Mouse (Mus musculus): ENCODE measurements around the gene B4galt3.
"Not testable (repeated sequence)": the region's sequence is repeated elsewhere in the genome, so short reads cannot be mapped to it uniquely, and the experiment has no call there.

Gene B4galt3

GRCm38 (mm10) chr1:171240911-171241310 lies 29.2 kb upstream of the B4galt3 start:
- DNase-seq (ENCODE audit: low read depth, low spot score), result no peak

- DNase-seq (ENCODE audit: low read depth, low spot score), result not testable (repeated sequence)
Observed at GRCm38 (mm10) chr1:171241952-171242351, 28.2 kb upstream of the B4galt3 start.

- no peak for DNase-seq (ENCODE audit: low read depth, low spot score)
Observed at GRCm38 (mm10) chr1:171245353-171245752, 24.8 kb upstream of the B4galt3 start.

- peak; percentile 96 for DNase-seq (ENCODE audit: low read depth, low spot score)
Observed at GRCm38 (mm10) chr1:171246709-171247452, 23.2 kb upstream of the B4galt3 start.

- no peak for DNase-seq (ENCODE audit: low read depth, low spot score)
Observed at GRCm38 (mm10) chr1:171247453-171247841, 22.7 kb upstream of the B4galt3 start.

GRCm38 (mm10) chr1:171247916-171248315 lies 22.2 kb upstream of the B4galt3 start:
- DNase-seq (ENCODE audit: low read depth, low spot score), result no peak

- DNase-seq (ENCODE audit: low read depth, low spot score), result no peak
Observed at GRCm38 (mm10) chr1:171248386-171249226, 21.5 kb upstream of the B4galt3 start.

- DNase-seq (ENCODE audit: low read depth, low spot score), result no peak
Observed at GRCm38 (mm10) chr1:171249913-171250600, 20.1 kb upstream of the B4galt3 start, which contains the start of gene Adamts4. TSS of gene Adamts4 (plus strand) at chr1:171250421.

GRCm38 (mm10) chr1:171250680-171251593 lies 19.2 kb upstream of the B4galt3 start, which contains the start of gene Ndufs2:
TSS of gene Ndufs2 (minus strand) at chr1:171251388.
- no peak for DNase-seq (ENCODE audit: low read depth, low spot score)

GRCm38 (mm10) chr1:171251594-171252324 lies 18.4 kb upstream of the B4galt3 start:
- DNase-seq (ENCODE audit: low read depth, low spot score), result no peak

GRCm38 (mm10) chr1:171252415-171252814 lies 17.7 kb upstream of the B4galt3 start:
- no peak for DNase-seq (ENCODE audit: low read depth, low spot score)

- no peak for DNase-seq (ENCODE audit: low read depth, low spot score)
Observed at GRCm38 (mm10) chr1:171256095-171256818, 13.9 kb upstream of the B4galt3 start.

- DNase-seq (ENCODE audit: low read depth, low spot score), result peak; percentile 73
Observed at GRCm38 (mm10) chr1:171256937-171257548, 13.1 kb upstream of the B4galt3 start.

GRCm38 (mm10) chr1:171257781-171258180 lies 12.3 kb upstream of the B4galt3 start:
- DNase-seq (ENCODE audit: low read depth, low spot score), result no peak

GRCm38 (mm10) chr1:171258921-171259320 lies 11.2 kb upstream of the B4galt3 start:
- DNase-seq (ENCODE audit: low read depth, low spot score), result no peak

GRCm38 (mm10) chr1:171260316-171260715 lies 9.8 kb upstream of the B4galt3 start:
- DNase-seq (ENCODE audit: low read depth, low spot score), result no peak

- no peak for DNase-seq (ENCODE audit: low read depth, low spot score)
Observed at GRCm38 (mm10) chr1:171262594-171263130, 7.5 kb upstream of the B4galt3 start.

GRCm38 (mm10) chr1:171263185-171263611 lies 6.9 kb upstream of the B4galt3 start:
- DNase-seq (ENCODE audit: low read depth, low spot score), result no peak
